Mouse (Mus musculus) neural tube, embryonic 14.5 days (tissue): ENCODE results near the gene 2510009E07Rik. TPM values are rescaled to one million over a fixed set of nuclear protein-coding genes. Genes with fewer than 3 reads are reported as not detected.
A peak's percentile ranks its signal among the peaks of the same experiment; 100 is the strongest.

Source experiments
- ATAC-seq: fragments of 200-750 bp; cut with Nextera tagmentation; 2 replicates; pipeline ENCODE4 v1.8.0; 2017; ENCODE audit warnings: low read depth, mild to moderate bottlenecking, moderate TSS enrichment, moderate library complexity
- H3K27ac ChIP-seq: fragments of 300-500 bp; sonication (generic); 2 replicates; pipeline ENCODE4 v1.5.1; 2014; ENCODE audit warnings: low read depth, mild to moderate bottlenecking, control low read depth, low read length, moderate library complexity, mixed read lengths
- H3K27me3 ChIP-seq: fragments of 300-500 bp; sonication (generic); 2 replicates; pipeline ENCODE4 v1.6.1; 2014; ENCODE audit warnings: low read length; ENCODE audit not compliant: control insufficient read depth, insufficient read depth
- H3K36me3 ChIP-seq: fragments of 300-500 bp; sonication (generic); 2 replicates; pipeline ENCODE4 v1.6.1; 2014; ENCODE audit warnings: low read length, mixed read lengths; ENCODE audit not compliant: control insufficient read depth, insufficient read depth
- H3K4me1 ChIP-seq: fragments of 300-500 bp; sonication (generic); 2 replicates; pipeline ENCODE4 v1.6.1; 2014; ENCODE audit warnings: low read length; ENCODE audit not compliant: control insufficient read depth, insufficient read depth
- H3K4me2 ChIP-seq: fragments of 300-500 bp; sonication (generic); 2 replicates; pipeline ENCODE4 v1.6.1; 2014; ENCODE audit warnings: mild to moderate bottlenecking, low read depth, low read length, control low read depth
- H3K4me3 ChIP-seq: fragments of 300-500 bp; sonication (generic); 2 replicates; pipeline ENCODE4 v1.5.1; 2014; ENCODE audit warnings: low read depth, low read length, control low read depth, mixed read lengths
- H3K9ac ChIP-seq: fragments of 300-500 bp; sonication (generic); replicated peaks from 2 replicates; pipeline ENCODE4 v1.6.1; 2014; ENCODE audit warnings: low read depth, mild to moderate bottlenecking, control low read depth, low read length, mixed read lengths
- H3K9me3 ChIP-seq: fragments of 300-500 bp; sonication (generic); 2 replicates; pipeline ENCODE4 v1.6.1; 2016; ENCODE audit warnings: low read length; ENCODE audit not compliant: control insufficient read depth
- WGBS: fragments of 180-500 bp; shearing (Covaris S2); extraction: QIAGEN DNeasy Blood & Tissue Kit; methylation state at CpG from one replicate; pipeline ENCODE4 v1.1.7; 2014; 5-methylcytosine and 5-hydroxymethylcytosine counted together
- polyA plus RNA-seq: library from polyadenylated mRNA; unstranded; fragments of >200 nt; fragmentation: Nextera tagmentation; extraction: Ambion mirVana; gene quantifications from 2 replicates; pipeline ENCODE4 v1.2.1, GENCODE M21; 2014

Gene 2510009E07Rik
- polyA plus RNA-seq, 1 experiment from 2014 or later, result 43.7 TPM

GRCm38 (mm10) chr16:21645915-21646314, 48.5 kb downstream of the 2510009E07Rik start:
- H3K27ac ChIP-seq, result no peak overlapping the region
- no peak overlapping the region for H3K9ac ChIP-seq
- whole genome bisulfite sequencing, result 75% methylated on average over 3 of the region's 3 CpGs
- no peaks in the 10 kb centered on the region for H3K9me3 ChIP-seq
- H3K4me3 ChIP-seq, result no peak overlapping the region
- ATAC-seq, result no peak
- peaks cover 8% of the 10 kb centered on the region; the same call in 1 of the 2 replicates for H3K36me3 ChIP-seq
- H3K4me2 ChIP-seq, result no peak overlapping the region
- H3K27me3 ChIP-seq, result no peaks in the 10 kb centered on the region
- 0 out of 2 replicates have a peak, but pooled peaks cover 3% of the 10 kb centered on the region for H3K4me1 ChIP-seq

GRCm38 (mm10) chr16:21644574-21644973, 49.9 kb downstream of the 2510009E07Rik start:
- H3K9ac ChIP-seq, result 0 out of 2 replicates have a peak overlapping the region, but pooled peaks have one; percentile 7
- H3K4me1 ChIP-seq, result 0 out of 2 replicates have a peak, but pooled peaks cover 3% of the 10 kb centered on the region
- H3K9me3 ChIP-seq, result no peaks in the 10 kb centered on the region
- H3K36me3 ChIP-seq, result no peaks in the 10 kb centered on the region; the same call in 1 of the 2 replicates
- no peaks in the 10 kb centered on the region for H3K27me3 ChIP-seq
- H3K4me3 ChIP-seq, result no peak overlapping the region
- no peak overlapping the region for H3K4me2 ChIP-seq
- ATAC-seq, result no peak
- 58% methylated on average over 3 of the region's 3 CpGs for WGBS
- peak overlapping the region; percentile 39; the same call in 1 of the 2 replicates for H3K27ac ChIP-seq

- H3K9ac ChIP-seq, result 0 out of 2 replicates have a peak overlapping the region, but pooled peaks have one; percentile 7
- peak; percentile 53; the same call in 1 of the 2 replicates for ATAC-seq
Measured at GRCm38 (mm10) chr16:21644066-21644561, 50.4 kb downstream of the 2510009E07Rik start.

GRCm38 (mm10) chr16:21643621-21644041, 50.8 kb downstream of the 2510009E07Rik start:
- H3K4me1 ChIP-seq, result 0 out of 2 replicates have a peak, but pooled peaks cover 3% of the 10 kb centered on the region
- no peak overlapping the region for H3K4me2 ChIP-seq
- ATAC-seq, result peak; percentile 32; the same call in 1 of the 2 replicates
- peak overlapping the region; percentile 18; the same call in 1 of the 2 replicates for H3K27ac ChIP-seq
- H3K4me3 ChIP-seq, result no peak overlapping the region
- H3K27me3 ChIP-seq, result no peaks in the 10 kb centered on the region
- no peaks in the 10 kb centered on the region for H3K9me3 ChIP-seq
- no peak overlapping the region for H3K9ac ChIP-seq
- 68% methylated on average over 2 of the region's 2 CpGs for WGBS
- H3K36me3 ChIP-seq, result no peaks in the 10 kb centered on the region

More at GRCm38 (mm10) chr16:21644066-21644561, 50.4 kb downstream of the 2510009E07Rik start:
- Histone ChIP-seq H3K27me3 (no peaks in the 10 kb centered on the region), H3K4me2 (no peak overlapping the region), H3K9me3 (no peaks in the 10 kb centered on the region), H3K4me1 (0 out of 2 replicates have a peak, but pooled peaks cover 3% of the 10 kb centered on the region), H3K36me3 (no peaks in the 10 kb centered on the region; the same call in 1 of the 2 replicates), H3K27ac (peak overlapping the region; percentile 39; the same call in 1 of the 2 replicates), H3K4me3 (no peak overlapping the region)
- WGBS, result 53% methylated on average over 17 of the region's 17 CpGs

GRCm38 (mm10) chr16:21642906-21643305, 51.6 kb downstream of the 2510009E07Rik start:
- Histone ChIP-seq H3K4me1 (0 out of 2 replicates have a peak, but pooled peaks cover 3% of the 10 kb centered on the region), H3K27me3 (no peaks in the 10 kb centered on the region), H3K4me2 (no peak overlapping the region), H3K9ac (no peak overlapping the region), H3K9me3 (no peaks in the 10 kb centered on the region), H3K4me3 (no peak overlapping the region), H3K36me3 (no peaks in the 10 kb centered on the region), H3K27ac (no peak overlapping the region)
- ATAC-seq, result no peak
- WGBS, result 91% methylated on average over 5 of the region's 5 CpGs

GRCm38 (mm10) chr16:21641944-21642343, 52.5 kb downstream of the 2510009E07Rik start:
- no peaks in the 10 kb centered on the region for H3K27me3 ChIP-seq
- H3K9ac ChIP-seq, result no peak overlapping the region
- no peak for ATAC-seq
- 0 out of 2 replicates have a peak, but pooled peaks cover 3% of the 10 kb centered on the region for H3K4me1 ChIP-seq
- H3K36me3 ChIP-seq, result no peaks in the 10 kb centered on the region
- H3K4me2 ChIP-seq, result no peak overlapping the region
- no peak overlapping the region for H3K27ac ChIP-seq
- no peak overlapping the region for H3K4me3 ChIP-seq
- 89% methylated on average over 3 of the region's 3 CpGs for WGBS
- no peaks in the 10 kb centered on the region for H3K9me3 ChIP-seq

GRCm38 (mm10) chr16:21640766-21641499, 53.5 kb downstream of the 2510009E07Rik start:
- Histone ChIP-seq H3K9ac (no peak overlapping the region), H3K27ac (no peak overlapping the region), H3K36me3 (no peaks in the 10 kb centered on the region), H3K4me2 (no peak overlapping the region), H3K4me3 (no peak overlapping the region), H3K27me3 (no peaks in the 10 kb centered on the region), H3K4me1 (0 out of 2 replicates have a peak, but pooled peaks cover 3% of the 10 kb centered on the region), H3K9me3 (no peaks in the 10 kb centered on the region)
- 89% methylated on average over 7 of the region's 7 CpGs for WGBS
- no peak for ATAC-seq

- Histone ChIP-seq H3K9ac (no peak overlapping the region), H3K9me3 (no peaks in the 10 kb centered on the region), H3K4me1 (no peaks in the 10 kb centered on the region), H3K36me3 (no peaks in the 10 kb centered on the region), H3K4me2 (no peak overlapping the region), H3K27me3 (no peaks in the 10 kb centered on the region), H3K27ac (no peak overlapping the region), H3K4me3 (no peak overlapping the region)
- WGBS, result 86% methylated on average over 11 of the region's 11 CpGs
- no peak for ATAC-seq
Measured at GRCm38 (mm10) chr16:21637201-21637819, 57.2 kb downstream of the 2510009E07Rik start.
